Mouse (Mus musculus): ENCODE data around the gene Bcdin3d.

- TF ChIP-seq CTCF (IDR thresholded peaks at IDR 0.05; ENCODE audit: low read depth) (no peak), EP300 (optimal IDR thresholded peaks at IDR 0.05) (no peak)
These were observed 45.8 kb upstream of the Bcdin3d start for GRCm38 (mm10) chr15:99520306-99520705.

Measured in stomach, postnatal 0 days (tissue).